Mouse (Mus musculus) layer of hippocampus, adult 9-10 months (tissue): ENCODE data around the gene Mapkapk3.
"Not testable (repeated sequence)": the region's sequence is repeated elsewhere in the genome, so short reads cannot be mapped to it uniquely, and the experiment has no call there.

ENCODE experiments used
- DNase-seq: peaks from one replicate; pipeline ENCODE4 v3.0.0; 2022; ENCODE audit warnings: low spot score

The Mapkapk3 gene

GRCm38 (mm10) chr9:107307099-107307872 lies 17.6 kb upstream of the Mapkapk3 start:
- no peak for DNase-seq

GRCm38 (mm10) chr9:107306673-107307072 lies 17.0 kb upstream of the Mapkapk3 start:
- not testable (repeated sequence) for DNase-seq

- no peak for DNase-seq
These were observed 16.2 kb upstream of the Mapkapk3 start for GRCm38 (mm10) chr9:107305601-107306542.

- DNase-seq: no peak
These were observed 15.3 kb upstream of the Mapkapk3 start for GRCm38 (mm10) chr9:107305012-107305411.

GRCm38 (mm10) chr9:107304383-107304782 lies 14.7 kb upstream of the Mapkapk3 start:
- no peak for DNase-seq

GRCm38 (mm10) chr9:107303900-107304299 lies 14.2 kb upstream of the Mapkapk3 start:
- no peak for DNase-seq

GRCm38 (mm10) chr9:107303121-107303820 lies 13.6 kb upstream of the Mapkapk3 start:
- no peak for DNase-seq

- DNase-seq: no peak
These were observed 12.9 kb upstream of the Mapkapk3 start for GRCm38 (mm10) chr9:107302592-107302991.

GRCm38 (mm10) chr9:107301554-107302331 lies 12.1 kb upstream of the Mapkapk3 start:
- no peak for DNase-seq

- no peak for DNase-seq
These were observed 10.7 kb upstream of the Mapkapk3 start for GRCm38 (mm10) chr9:107300224-107300973.

GRCm38 (mm10) chr9:107299783-107300182 lies 10.1 kb upstream of the Mapkapk3 start:
- DNase-seq: no peak

GRCm38 (mm10) chr9:107298876-107299275 lies 9.2 kb upstream of the Mapkapk3 start:
- no peak for DNase-seq

- no peak for DNase-seq
These were observed 8.5 kb upstream of the Mapkapk3 start for GRCm38 (mm10) chr9:107298059-107298780.

GRCm38 (mm10) chr9:107297658-107298057 lies 8.0 kb upstream of the Mapkapk3 start:
- no peak for DNase-seq

- DNase-seq: no peak
These were observed 7.4 kb upstream of the Mapkapk3 start for GRCm38 (mm10) chr9:107297059-107297458.

GRCm38 (mm10) chr9:107296501-107296965 lies 6.9 kb upstream of the Mapkapk3 start:
- DNase-seq: peak; percentile 95

GRCm38 (mm10) chr9:107296041-107296440 lies 6.4 kb upstream of the Mapkapk3 start:
- DNase-seq: no peak

GRCm38 (mm10) chr9:107296016-107296040 lies 6.2 kb upstream of the Mapkapk3 start, which contains the start of gene Cish:
Cish (plus strand) TSS chr9:107296026.
- DNase-seq: no peak

GRCm38 (mm10) chr9:107295616-107296015 lies 5.9 kb upstream of the Mapkapk3 start:
- DNase-seq: no peak

- no peak for DNase-seq
These were observed 4.6 kb upstream of the Mapkapk3 start for GRCm38 (mm10) chr9:107294249-107294648.

- peak; percentile 64 for DNase-seq
These were observed 1.2 kb upstream of the Mapkapk3 start for GRCm38 (mm10) chr9:107290897-107291296.
